Mouse (Mus musculus) embryonic fibroblast, embryonic 13.5 days (primary cell): ENCODE data around the gene Setd1b.

Experiments used
- CTCF ChIP-seq: IDR thresholded peaks from 2 replicates; pipeline ENCODE4 v1.5.1; 2011; ENCODE audit warnings: mild to moderate bottlenecking, control low read depth, low read length, moderate library complexity, borderline replicate concordance; ENCODE audit not compliant: insufficient read depth
- POLR2A ChIP-seq: IDR thresholded peaks from 2 replicates; pipeline ENCODE4 v1.6.1; 2011; ENCODE audit warnings: low read depth, mild to moderate bottlenecking, control low read depth, low read length, moderate library complexity

GRCm38 (mm10) chr5:123120624-123121215 lies 21.3 kb upstream of the Setd1b start:
- no peak for TF ChIP-seq POLR2A
- no peak for TF ChIP-seq CTCF
